Mouse (Mus musculus): ENCODE measurements around the gene Hes6.

DNA sequence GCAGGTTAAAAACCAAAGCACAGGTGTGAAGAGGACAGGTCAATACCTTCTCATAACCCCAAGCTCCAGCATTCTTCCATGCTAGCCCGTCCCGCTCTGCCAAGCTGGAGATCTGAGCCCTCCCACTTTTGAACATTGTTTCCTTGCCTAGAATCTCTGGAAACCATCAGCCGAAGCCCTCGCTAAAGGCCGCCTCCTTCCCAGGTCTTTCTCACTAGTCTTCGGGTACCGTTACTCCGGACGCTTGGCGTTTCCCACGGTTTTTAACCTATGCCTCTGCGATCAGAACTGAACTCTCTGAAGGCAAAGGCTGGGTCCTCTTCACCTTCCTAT, 15.9 kb downstream of the Hes6 start:
- TF ChIP-seq CTCF (IDR thresholded peaks at IDR 0.05) (no peak), EP300 (IDR thresholded peaks at IDR 0.05) (no peak)

Data from lung, postnatal 0 days (tissue).